Mouse (Mus musculus): ENCODE data around the gene Serpinf1. TPM values are rescaled to one million over a fixed set of nuclear protein-coding genes. Genes with fewer than 3 reads are reported as not detected.
"Not testable (repeated sequence)": the region's sequence is repeated elsewhere in the genome, so short reads cannot be mapped to it uniquely, and the experiment has no call there.

Gene Serpinf1
- 260 and 334 TPM in 2 replicates for polyA plus RNA-seq (2012; rRNA removed)

DNA sequence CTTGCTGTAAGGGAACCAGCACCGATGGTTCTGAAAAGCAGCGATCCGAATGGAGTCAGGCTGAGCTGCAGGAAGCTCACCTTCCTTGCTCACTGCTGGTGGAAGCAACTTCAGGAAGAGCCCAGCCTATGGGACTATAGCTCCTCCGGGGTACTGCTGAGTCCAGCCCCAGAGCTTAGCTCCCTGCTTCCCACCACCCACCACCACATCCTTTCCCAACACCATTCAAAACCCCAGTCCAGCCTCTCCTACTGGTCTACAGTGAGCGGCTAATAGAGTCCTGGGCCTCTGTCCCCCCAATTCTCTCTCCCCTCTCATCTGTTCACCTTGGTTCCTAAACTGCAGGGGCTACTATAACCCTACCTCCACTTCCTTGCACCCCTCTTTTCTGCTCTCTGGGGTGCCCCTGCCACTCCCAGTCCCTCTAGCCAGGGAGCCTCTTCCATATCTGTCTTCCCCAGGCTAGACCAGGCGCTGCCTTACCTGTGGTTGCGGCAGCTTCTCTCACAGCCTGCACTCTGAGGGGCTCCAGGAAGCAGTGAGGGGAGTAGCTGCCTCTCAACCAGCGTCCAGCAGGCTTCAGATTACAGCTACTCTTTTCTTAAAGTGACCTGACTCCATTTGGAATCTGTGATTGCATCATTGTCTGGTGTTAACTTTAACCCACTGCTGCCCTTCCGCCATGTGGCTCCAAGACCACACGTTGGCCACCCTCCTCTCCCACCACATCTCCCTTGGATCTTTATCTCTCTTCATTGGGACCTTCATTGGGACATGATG, at the start of gene Serpinf1:
Gene Serpinf1 (minus strand): TSS at position 689 of the 780 bp plus-strand sequence.
- no peak for DNase-seq (ENCODE audit: low read depth)

DNA sequence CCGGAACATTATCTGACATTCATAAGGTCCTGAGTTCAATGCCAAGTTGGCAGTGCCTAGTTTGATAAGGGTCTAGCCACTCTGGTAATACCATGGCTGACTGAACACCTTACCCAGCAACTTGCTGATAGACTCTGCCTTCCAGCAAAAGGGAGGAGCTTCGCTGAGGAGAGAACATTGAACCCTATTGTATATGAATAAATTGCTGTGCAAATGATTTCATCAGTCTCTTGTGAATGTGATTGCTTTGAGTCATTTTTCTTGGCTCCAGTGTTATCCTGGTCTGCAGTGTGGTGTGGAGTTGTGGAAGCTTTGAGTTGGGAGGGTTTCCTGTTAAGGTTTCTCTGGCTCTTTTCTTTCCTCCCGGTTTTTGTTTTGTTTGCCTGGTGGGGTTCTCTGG, 48.2 kb upstream of the Serpinf1 start:
- DNase-seq (ENCODE audit: low read depth): no peak

DNA sequence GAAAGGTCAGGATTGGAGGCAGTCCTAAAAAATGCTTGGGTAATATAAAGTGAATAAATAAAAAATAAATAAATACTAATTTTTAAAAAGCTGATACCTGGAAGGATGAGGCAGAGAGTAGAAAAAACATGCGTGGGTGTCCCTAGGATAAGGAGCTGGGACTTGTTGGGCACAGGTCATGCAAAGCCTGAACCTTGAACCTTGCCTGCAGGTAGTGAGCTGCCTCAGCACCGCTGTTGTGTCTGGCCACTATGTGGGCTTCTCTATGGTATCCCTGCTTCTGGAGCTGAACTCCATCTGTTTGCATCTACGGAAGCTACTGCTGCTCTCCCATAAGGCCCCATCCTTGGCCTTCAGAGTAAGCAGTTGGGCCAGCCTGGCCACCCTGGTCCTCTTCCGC, 46.8 kb upstream of the Serpinf1 start:
- DNase-seq (ENCODE audit: low read depth): no peak

DNA sequence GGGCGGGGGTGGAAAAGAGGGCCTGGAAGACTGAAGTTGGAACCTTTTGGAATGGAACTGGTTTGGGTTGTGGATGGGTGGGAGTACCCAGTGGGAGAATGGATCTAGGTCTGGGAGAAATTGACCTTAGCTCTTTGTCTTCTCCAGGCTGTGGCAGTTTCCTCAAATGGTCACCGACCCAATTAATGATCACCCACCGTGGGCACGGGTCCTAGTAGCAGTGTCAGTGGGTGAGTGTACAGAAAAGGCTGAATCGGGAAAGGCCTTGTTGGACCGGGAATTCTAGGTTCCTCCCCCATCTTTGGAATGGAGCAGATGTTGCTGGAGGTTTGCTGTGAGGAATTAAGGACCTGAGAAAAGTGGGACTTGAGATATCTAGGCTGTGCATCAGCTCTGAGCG, 45.9 kb upstream of the Serpinf1 start:
- DNase-seq (ENCODE audit: low read depth): no peak

DNA sequence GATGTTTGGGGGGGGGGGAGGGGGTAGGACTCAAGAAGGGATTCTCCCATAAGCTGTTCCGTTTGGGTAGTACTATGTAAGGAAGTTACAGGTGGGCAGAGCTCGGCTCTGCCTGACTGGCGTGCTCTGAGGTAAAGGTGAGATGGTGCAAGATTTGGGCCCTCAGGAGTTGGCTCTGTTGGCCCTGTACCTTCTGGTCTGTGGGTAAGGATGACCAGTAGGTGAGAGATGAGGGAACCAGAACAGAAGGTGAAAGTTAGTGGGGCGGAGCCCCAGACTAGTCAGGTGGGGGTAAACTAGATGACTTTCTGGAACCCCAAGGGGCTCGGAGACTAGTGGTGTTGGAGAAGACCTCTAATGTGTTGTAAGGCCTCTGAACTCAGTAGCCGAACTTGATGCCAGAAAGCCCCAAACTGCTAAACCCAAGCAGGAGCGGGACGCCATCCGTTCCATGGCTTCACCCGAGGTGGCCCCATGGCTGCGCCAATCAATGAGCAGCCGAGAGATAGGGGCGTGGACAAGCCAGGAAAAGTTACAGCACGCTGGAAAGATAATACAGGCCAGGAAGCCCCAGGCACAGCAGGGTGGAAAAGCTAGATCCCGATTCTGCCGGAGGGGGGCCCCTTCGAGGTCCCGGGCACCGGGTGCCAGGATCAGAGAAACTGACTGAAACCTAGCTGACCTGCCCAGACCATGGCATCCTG, 45.2 kb upstream of the Serpinf1 start:
- DNase-seq (ENCODE audit: low read depth): no peak

DNA sequence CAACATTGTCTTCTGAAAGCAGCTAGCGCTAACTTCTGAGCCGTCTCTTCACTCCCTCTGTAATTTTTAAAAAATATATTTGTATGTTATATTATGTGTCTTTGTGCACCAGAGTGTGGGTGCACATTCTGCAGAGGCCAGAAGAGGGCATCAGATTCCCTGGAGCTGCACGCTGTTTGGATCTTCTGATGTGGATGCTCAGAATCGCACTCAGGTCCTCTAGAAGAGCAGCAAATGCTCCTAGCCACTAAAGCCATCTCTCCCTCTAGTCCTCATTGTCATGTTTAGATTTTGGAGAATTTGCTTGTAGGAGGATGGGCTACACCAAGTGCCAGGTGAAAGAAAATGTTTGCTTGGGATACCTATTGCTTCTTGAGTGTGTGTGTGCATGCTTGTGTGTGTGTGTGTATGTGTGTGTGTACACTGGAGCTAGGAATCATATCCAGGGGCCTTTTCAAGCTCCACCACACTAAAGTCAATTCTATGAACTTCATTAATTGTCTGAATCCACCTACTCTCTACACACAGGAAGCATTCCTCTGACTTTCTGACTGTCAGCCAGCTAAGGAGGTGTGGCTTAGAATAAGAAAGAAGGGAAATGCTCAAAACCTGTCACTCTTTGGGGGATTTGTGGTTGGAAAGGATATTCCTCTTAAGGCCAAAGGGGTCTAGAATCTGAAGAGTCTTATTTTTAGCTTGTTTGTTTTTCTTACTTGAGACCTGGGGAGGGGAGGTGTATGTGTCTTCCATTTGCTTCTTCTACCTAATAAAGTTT, 44.4 kb upstream of the Serpinf1 start:
- no peak for DNase-seq (ENCODE audit: low read depth)

DNA sequence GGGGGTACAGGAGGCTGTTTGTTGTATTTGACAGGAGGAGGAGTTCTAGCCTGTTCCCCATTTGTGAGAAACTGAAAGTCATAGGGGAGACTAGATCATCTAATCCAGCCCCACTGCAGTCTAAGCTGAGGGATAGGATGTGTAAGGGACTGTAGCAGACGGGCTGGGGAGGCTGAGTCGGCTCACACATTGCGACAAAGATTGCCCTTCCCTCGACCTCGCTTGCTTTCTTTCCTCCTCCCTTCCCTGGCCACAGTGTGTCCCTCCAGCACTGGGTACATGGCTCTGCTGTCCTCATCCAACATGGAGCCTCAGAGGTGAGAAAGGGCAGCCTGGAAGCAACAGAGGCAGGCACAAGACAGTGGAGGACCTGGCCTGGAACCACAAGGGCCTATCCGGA, 42.5 kb upstream of the Serpinf1 start:
- no peak for DNase-seq (ENCODE audit: low read depth)

DNA sequence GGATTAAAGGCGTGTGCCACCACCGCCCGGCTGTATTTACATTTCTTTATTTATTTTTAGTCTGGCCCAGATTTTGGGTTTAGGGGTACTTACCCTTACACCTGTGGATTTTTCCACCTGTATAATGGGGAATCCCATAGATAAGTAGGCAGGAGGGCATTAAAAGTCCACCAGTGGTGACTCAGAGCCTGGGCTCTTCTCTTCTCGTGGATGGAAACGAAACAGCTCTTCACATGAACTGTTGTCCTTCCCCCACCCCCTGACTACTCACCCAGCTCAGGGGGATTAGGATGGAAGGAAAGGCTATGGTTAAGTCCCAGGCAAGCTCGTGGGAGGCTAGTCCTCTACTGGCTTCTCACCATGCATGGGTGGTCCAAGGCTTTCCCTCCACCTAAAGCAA, 41.9 kb upstream of the Serpinf1 start:
- DNase-seq (ENCODE audit: low read depth): no peak

DNA sequence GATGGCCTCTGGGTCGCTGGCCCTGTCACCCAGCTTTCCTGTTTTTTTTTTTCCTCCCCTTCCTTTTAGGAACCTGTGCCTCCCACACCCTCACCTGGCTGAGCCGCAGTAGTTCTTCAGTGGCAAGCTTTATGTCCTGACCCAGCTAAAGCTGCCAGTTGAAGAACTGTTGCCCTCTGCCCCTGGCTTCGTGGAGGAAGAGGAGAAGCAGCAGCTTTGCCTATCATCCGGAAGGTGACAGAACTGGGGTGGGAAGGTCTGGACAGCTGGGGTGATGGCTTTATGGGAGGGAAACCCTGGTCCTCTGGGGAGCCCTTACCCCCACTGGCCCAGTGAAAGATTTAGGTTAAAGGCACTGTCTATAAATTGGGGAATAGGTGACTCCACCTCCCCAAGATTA, 41.1 kb upstream of the Serpinf1 start:
- no peak for DNase-seq (ENCODE audit: low read depth)

DNA sequence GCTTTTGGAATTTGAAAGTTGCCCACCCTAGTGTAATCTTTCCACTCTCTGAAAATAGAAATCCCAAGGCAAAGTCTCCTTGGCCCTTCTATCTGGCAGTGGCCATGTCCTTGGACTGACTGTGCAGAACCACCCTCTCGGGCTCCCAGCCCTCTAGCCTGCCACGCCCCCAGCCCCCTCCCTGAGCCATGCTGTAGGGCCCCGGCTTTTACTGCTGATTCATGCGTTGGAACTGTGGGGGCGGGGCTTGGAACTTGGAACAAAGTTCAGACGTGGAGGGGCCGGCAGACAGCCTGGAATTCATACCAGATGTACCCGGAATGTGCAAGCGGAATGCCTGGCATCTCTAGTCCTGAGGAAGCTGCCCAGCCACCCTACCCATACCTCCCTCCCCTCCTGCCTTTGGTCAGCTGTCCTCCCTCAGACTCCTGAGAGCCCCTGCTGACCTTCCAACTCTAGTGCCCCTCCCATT, 40.4 kb upstream of the Serpinf1 start:
- no peak for DNase-seq (ENCODE audit: low read depth)

DNA sequence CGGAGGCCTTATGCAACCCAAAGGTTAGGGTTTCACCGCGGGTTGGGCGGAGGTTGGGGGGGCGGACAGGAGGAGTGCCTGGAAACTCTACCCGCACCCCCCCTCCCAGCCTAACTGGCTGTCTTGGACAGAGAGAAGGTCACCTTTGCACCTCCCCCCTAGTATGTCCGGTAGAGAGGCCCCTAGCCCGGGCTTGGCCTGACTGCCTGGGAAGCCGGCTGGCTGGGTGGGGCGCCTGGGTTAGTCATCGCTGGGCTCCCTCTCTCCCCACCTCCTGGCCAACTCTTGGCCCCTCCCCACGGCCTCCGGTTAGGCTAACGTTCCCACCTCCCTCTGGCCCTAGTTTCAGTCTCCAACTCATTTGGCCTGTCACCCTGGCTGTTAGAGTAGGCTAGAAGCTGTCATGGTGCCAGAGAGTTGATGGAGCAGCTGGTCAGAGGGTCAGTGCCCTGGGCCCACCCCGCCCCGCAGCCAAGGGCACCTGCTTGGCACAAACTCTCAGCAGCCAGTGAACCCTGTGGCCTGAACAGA, 39.8 kb upstream of the Serpinf1 start:
- DNase-seq (ENCODE audit: low read depth): no peak

DNA sequence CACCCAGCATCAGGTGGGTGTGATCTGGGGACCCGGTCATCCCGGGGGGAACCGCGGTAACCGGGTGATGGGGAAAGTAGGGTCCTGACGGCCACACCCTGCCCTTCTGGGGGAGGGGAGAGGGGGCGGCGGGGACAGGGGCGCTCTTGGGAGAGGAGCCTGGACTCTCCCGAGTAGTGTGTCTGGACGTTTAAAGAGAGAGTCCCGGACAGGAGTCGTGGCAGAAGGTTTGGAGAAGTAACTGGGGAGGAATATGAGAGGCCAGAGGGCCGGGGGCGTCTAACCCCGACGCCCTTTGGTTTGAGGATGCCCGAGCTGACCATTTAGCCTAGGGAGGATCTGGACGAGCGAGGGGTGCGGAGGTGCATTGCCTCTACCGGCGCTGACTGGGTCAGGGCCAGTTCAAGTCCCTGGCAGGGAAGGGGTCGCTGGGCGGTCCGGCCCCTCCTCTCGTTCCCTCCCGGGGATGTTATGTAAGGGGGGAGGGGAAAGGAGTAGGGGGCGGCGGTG, 39.3 kb upstream of the Serpinf1 start:
- DNase-seq (ENCODE audit: low read depth): no peak

DNA sequence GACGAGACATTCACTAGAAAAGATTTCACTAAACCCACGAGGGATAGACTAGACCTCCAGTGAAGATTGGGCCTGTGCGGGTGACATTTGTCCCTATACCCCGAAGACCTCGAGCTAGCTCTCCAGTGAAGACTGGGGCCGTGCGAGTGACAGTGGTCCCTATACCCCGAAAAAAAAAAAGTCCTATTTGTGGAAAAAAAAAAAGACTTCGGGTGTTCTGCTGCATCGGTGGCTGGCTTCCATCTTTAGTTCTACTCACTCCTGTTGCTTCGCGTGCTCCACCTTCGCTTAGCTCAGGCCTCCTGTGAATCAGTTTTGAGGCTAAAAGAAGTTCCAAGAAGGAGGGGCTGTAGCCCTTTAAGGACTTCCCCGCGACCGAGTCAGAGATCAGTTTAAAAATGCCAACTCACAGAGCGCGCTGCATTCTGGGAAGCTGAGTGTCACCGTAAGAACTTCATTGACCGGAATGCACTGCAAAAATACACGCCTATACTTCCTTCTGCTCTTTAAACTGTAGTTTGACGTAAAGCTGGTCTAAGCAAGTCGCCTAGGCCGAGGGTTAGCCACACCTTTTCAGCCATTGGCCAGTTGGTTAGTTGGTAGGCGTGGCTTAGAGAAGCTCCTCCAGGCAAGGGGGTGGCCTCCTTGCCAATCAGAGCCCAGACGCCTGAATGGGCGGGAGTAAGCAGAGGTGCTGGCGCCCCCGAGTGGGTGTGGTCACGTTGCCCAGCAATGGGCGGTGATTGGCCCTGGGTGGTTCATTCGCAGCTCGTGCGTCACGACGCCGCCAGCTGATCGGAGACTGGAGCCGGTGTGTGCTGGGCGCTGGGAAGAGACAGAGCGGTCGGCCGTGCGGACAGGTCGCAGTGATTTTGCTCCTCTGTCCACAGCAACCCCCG, 38.6 kb upstream of the Serpinf1 start, which contains the start of gene Tlcd2:
Gene Tlcd2 (plus strand): TSS at position 872 of the 899 bp plus-strand sequence.
- peak; percentile 100 for DNase-seq (ENCODE audit: low read depth)

DNA sequence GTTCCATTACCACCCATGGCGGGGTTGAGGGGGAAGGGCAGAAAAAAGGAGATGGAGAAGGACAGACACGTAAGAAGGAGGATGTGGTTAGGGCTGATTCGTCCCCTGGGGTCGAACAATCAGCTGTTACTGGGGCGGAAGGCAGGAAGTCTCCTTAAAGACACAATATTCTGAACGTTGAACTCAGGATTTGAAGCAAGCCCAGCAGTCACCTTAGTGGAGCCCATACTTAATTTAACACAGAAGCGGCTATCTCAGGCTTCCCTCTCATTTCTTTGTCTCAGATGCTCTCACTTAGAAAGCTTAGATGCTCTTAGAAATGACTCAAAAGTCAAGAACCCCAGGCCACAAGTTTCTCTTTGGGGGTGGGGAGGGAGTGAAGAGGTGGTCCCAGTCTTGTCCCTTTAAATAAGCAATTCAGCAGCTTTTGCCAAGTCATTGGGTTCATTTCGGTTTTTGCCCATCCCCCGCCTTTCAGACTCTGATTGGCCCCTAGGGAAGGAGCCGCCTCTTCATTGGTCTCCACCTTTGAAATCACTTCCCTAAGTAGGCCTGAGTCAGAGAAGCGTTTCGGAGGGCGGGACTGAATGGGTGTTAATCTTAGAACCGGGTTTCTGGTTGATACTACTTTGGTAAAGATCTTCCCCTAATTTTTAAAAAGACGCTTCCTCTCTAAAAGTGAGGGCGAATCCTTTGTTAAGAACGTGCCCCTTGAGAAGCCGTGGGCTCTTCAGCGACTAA, 37.8 kb upstream of the Serpinf1 start:
- no peak for DNase-seq (ENCODE audit: low read depth)

DNA sequence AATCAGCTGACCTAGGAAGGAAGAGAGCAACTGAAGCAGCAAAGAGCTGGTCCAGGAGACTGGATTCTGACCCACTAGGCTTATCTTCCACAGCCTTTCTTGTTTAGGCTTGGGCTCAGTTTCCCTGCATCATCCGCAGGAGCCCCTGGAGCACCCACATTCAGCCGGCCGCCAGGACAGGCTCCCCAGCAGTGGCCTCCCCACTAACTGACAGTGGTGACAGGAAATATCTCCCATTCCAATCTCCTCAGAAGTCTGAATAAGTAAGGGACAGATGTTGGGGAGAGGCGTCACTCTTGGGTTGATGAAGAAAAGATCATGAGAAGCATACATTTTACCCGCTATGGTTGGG, 37.2 kb upstream of the Serpinf1 start:
- no peak for DNase-seq (ENCODE audit: low read depth)

DNA sequence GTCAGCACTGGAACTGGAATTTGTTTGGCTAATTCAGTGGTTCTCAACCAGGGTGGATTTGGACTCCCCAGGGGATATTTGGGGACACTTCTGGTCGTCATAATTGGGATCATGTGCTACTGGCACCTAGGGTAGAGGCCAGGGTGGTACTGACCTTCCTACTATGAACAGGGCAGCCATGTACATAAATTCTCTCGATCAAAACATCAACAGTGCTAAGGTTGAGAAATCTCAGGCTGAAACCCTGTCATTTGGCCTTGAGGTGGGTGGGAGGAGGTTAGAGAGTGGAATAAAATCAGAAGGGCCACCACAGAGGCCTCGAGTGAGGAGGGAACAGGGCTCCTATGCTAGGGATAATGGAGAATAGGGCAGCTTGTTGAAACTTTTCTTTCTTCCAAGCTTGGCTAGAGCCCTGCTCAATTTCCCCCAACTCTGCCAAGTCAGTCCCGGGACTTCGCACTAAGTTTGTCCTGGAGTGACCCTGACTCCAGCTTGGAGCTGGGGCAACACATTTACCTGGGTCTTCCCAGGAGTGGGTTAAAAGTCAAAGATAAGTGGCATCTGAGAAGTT, 36.7 kb upstream of the Serpinf1 start:
- DNase-seq (ENCODE audit: low read depth): no peak

DNA sequence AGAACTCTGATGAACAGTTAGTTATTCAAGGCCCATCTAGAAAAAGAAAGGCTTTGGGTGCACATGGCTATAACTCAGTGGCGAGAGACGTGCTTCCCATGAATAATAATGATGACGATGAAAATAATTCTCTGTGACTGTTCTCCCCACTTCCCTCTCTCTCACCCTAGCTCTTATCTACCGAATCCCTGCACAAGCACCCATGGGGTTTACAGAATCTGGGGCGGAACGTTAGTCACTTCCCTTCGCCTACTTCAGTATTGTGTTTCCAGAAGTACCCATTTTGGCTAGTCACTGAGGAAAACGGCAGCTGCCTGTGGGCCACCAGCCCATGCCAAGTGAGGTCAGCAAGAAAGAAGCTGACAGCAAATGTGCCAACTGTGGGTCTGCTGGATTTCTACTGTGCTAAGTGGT, 36.1 kb upstream of the Serpinf1 start:
- no peak for DNase-seq (ENCODE audit: low read depth)

DNA sequence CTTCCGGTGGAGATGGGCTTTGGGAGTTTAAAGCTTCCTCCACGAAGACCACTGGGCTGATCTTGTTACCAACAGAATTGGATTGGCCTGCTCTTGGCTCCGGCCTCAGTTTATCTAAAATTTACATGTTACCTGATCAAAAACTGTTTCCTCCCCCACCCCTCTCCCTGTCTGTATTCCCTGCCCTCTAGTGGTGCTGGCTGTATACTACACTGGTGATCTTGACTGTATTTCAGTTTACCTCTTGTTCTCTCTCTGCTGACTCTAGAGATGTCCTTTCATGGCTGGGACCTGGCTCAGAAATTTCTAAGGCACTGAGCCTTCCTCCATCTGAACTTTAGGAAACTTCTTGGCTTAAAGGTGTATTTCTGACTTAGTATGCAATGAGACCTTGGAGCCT, 35.7 kb upstream of the Serpinf1 start:
- no peak for DNase-seq (ENCODE audit: low read depth)

DNA sequence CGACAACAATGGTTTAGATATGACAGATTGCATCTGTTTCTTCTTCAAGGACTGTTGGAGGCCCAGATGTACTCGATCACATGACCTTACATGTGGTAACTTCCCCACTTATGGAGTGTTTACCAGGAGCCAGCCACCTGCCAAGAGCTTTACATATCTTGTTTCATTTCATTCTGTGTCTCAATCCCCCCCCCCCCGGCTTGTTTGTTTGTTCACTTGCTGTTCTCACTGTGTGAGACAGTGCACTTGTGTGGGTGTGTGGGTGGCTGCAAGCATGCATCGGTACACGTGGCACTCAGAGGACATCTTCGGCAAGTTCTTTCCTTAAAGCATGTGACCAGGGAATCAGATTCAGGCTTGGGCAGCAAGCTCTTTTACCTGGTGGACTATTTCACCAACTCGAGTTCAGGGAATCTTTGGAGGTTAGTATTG, 34.0 kb upstream of the Serpinf1 start:
- no peak for DNase-seq (ENCODE audit: low read depth)

DNA sequence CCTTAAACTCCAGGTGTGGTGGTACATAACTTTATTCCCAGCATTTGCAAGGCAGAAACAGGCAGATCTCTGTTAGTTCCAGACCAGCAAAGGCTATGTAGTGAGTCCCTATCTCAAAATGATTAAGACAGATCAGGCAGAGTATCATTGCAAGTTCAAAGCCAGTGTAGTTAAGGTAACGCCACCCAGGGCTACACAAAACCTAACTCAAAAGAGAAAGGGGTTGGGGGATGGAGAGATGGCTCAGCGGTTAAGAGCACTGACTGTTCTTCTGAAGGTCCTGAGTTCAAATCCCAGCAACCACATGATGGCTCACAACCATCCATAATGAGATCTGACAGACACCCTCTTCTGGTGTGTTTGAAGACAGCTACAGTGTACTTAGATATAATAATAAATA, 33.5 kb upstream of the Serpinf1 start:
- not testable (repeated sequence) for DNase-seq (ENCODE audit: low read depth)
